Mouse (Mus musculus) spleen, postnatal 14 days (tissue): Measurements from ENCODE around the gene Fmn2.
A peak's percentile ranks its signal among the peaks of the same experiment; 100 is the strongest.

ENCODE experiments used
- DNase-seq, 2 experiments: peaks; one replicate each; pipeline ENCODE4 v3.0.0; 2021 to 2022; ENCODE audit warnings: low spot score in 2 of 2

Fmn2 gene

GRCm38 (mm10) chr1:174501661-174502030, at the start of gene Fmn2:
Gene Fmn2 (plus strand): TSS chr1:174501825.
- DNase-seq, result peak; percentile 5 to 19

DNA sequence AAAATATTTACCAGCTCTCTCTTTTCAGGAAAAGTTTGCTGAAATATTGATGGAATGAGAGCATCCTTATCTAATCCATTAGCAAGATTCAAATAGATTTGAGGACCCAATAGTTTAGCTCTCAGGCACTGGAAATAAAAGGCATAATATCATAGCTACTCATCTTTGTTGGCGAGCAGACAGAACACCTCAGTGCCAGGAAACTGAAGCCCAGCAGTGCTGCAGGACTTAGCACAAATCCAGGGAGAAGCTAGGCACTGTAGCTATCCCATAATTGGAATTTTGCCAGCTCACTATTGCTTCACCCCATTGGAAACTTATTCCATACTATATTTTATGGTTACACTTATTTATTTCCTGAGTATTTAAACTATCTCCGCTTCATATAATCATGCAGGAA, 46.5 kb upstream of the Fmn2 start:
- no peak for DNase-seq

DNA sequence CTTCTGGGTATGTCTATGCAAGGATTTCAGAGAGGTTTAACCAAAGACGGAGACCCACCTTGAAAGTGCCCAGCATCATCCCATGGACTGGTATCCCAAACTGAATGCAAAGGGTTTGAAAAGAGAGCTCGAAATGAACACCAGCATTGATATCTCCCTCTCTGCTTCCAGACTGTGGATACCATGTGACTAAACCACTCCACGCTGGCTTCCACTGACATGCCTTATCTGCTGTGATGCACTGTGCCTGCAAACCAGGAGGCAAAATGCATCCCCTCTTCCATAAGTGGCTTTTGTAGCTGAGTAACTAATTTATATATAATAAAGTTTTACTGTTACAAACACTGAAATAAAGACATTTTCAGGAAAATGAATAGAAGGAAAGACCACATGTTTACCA, 36.2 kb upstream of the Fmn2 start:
- no peak for DNase-seq

GRCm38 (mm10) chr1:174466240-174466639, 35.4 kb upstream of the Fmn2 start:
- no peak for DNase-seq

GRCm38 (mm10) chr1:174469736-174470135, 31.9 kb upstream of the Fmn2 start:
- DNase-seq, result peak in 1 of 2 experiments; percentile 2

DNA sequence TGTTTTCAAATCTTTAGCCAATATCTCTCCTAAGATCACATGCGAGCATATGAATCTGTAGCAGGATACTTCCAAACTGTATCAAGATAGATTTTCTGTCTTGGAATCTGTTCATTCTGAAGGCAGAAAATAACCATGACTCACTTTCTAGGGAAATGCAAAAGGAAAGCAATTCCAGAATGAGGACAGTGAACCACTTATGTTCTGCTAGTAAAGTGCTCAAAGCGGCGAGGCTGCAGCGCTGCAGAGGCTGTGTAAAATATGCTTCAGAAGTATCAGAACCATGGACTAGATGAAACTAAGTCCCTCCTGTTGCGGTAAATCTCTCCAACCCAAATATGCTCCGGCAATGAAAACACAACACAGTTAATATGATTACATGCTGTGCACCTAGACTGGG, 19.1 kb upstream of the Fmn2 start:
- no peak for DNase-seq

DNA sequence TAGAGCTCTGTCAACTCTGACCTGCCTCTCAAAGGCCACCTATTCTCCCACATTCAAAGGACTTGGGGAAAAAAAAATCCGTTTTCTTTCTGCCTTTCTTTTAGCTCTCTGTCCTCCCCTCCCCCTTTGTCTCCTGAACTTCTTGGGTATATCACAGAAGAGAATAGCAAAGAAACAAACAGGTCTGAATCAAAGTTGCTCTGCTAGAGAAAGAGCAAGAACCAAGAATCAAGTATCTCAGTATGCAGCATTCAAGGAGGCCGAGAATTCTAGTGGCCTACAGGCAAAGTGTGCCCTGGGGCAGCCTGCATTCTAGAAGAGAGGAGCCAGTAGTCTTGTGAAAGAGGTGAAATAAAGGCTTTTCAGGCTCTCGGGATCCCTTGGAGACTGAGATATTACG, 1.6 kb upstream of the Fmn2 start:
- no peak for DNase-seq

DNA sequence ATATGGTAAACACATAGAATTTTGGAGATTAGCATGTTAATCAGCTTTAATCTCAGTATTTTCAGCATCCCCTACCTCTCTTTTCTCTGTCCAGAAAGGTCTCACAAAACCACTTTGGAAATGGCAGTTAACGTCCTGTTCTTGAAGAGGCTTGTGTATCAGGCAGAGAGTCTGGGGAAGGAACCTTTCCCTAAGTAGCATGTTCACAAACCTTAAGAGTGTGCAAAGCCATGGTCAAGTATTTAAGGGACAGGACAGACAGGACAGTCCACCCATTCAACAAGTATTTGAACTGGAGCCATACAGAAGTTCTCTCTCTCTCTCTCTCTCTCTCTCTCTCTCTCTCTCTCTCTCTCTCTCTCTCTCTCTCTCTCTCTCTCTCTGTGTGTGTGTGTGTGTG, 614 bp upstream of the Fmn2 start:
- no peak for DNase-seq

- DNase-seq, result peak in 1 of 2 experiments; percentile 7
Observed at GRCm38 (mm10) chr1:174502031-174502845, 613 bp downstream of the Fmn2 start.

- DNase-seq, result peak in 1 of 2 experiments; percentile 1
Observed at GRCm38 (mm10) chr1:174502846-174503745, 1.5 kb downstream of the Fmn2 start.

DNA sequence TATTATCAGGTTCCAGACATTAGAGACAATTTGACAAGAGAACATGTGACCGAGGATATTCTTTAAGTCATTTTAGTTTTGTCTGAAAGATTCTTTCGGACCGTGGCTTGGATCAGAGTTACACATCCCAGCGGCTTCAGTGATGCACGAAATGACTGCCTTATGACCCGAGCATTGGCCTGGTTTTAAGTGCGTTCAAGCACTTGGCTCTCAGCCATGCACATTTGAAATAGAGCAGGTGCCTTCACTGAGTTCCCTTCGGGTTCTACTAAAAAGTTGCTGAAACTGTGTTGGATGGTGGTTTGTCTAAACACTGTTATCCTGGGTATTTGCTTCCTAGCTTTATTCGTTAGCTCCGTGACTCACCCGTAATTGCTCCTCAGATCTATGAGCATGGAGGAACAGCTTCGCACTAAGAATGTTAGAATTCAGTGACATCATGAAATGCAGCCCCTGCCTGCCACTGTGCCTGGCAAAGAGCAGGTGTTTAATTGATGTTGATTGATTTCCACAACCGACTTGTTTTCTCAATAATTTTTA, 7.0 kb downstream of the Fmn2 start:
- DNase-seq, result no peak

GRCm38 (mm10) chr1:174513419-174513818, 11.8 kb downstream of the Fmn2 start:
- DNase-seq, result no peak

DNA sequence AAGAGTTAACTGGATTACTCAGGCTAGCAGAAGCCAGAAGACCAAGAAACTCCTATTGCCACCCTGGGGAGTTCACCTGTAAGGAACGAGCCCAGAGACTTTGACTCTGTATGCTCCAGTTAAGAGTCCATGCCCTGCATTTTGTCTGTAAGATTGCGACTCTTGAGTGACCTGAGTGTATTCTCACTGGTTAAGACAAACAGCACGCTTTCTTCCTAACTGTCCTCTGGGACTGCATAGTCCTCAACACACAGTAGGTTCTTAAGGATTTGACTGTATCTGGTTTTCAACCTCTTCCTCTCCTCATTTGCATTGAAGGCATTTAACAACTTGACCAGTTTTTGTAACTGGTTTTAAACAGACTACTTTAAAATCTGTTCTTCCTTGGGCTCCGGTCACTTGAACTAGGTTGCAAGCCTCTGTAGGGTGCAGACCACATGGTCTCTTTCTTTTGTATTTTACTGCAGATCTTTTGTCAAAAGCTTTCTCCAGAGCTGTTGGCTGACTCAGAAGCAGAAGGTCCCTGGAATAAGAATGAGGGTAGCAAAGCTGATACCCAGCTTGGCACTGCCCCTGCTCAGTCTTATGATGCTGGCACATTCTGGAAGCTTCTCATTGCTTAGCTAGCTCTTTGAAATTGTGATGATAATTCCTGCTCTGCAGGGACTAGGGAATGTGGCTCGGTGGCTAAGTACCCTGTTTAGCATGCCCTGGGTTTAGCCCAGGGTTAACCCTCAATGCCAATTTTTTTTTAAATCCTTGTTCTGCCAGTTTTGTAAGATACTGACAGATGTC, 20.5 kb downstream of the Fmn2 start:
- no peak for DNase-seq

- no peak for DNase-seq
Observed at GRCm38 (mm10) chr1:174522809-174523511, 21.3 kb downstream of the Fmn2 start.

DNA sequence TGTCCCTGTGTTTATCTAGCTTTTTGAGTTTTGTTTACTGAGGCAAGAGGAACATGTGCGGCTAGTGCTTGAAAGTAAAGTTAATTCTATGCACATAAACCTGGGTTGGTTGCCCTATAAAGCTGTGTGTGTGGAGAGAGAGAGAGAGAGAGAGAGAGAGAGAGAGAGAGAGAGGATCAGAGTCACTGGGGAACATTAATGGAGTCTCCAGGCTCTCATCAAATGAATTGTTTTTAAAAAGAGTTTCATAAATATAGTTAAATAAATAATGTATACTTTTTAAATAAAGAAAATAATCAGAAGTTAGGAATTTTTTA, 21.8 kb downstream of the Fmn2 start:
- no peak for DNase-seq

DNA sequence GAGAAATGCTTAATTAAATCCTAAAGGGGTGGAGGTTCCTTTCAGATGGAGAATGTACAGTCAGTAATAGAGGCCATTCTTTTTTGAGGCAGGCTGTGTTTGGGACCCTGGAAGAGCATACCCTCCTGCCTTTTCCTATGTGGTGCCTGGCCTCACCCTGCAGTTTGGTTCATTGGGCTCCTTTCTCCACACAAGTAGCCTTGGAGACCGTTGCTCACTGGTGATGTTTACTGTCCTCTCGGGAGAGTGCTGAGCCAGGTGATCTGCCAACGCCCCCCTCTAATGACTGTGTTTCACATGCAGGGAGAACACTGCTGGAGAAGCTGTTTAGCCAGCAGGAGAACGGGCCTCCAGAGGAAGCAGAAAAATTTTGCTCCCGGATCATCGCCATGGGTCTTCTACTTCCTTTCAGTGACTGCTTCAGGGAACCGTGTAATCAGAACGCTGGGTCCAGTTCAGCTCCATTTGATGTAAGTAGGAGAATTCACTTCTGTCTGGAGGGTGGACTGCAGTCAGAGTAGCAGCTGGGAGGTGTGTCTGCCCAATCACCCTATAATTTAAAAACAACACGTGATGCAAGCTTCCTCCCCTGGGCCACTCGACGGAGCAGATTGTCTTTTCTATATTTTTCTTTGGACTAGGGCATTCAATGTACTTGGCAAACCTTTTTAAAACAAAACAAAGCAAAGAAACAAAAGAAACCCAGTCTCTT, 35.3 kb downstream of the Fmn2 start:
- DNase-seq, result no peak

DNA sequence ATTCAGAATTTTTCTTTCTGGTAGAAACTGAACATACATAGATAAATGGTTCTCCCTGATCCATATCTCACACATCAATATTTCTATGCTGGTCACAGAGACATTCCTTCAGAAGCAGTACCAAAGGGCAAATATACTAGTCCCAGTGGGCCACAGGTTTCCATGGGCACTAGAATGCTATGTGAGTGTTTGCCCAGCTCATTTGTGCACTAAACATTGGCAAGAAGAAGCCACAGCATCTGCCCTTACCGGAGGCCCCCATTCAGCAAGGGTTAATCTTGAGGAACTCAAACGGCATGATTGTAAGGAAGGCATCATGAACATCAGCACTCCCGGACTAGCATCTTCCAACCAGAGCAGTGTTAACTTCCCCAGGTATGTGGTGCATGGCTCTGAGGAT, 35.9 kb downstream of the Fmn2 start:
- DNase-seq, result no peak

GRCm38 (mm10) chr1:174548291-174548690, 46.7 kb downstream of the Fmn2 start:
- no peak for DNase-seq

DNA sequence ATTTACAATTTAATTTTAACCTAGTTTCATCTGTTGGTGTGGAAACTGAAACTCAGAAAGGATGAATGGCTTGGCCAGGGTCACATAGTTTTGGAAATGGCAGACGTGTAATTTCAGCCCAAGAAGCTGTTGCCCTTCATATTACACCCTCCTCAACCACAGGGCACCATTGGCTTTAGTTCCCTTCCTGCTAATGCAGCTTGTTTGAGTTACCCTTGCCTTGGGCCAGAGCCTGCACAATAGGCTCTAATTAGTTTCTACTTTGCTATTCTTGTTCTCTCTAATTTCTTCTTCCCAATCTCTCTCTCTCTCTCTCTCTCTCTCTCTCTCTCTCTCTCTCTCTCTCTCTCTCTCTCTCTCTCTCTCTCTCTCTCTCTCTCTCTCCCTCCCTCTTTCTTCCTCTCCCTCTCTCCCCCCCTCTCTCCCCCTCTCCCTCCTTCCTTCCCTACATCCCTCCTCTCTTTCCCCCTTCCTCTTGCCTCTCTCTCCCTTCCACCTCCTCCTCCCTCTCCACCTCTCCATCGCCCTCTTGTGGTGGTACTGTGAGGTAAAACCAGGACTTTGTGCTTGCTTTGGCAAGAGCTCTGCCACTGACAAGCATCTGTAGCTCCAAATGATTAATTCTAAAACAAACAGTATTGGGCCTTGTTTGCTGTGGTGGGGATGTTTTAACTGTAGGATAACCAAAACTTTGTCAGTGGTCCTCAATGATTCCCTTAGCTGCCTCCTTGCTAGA, 51.8 kb downstream of the Fmn2 start:
- peak in 1 of 2 experiments; percentile 24 for DNase-seq

- no peak for DNase-seq
Observed at GRCm38 (mm10) chr1:174555412-174555811, 53.8 kb downstream of the Fmn2 start.
